Mouse (Mus musculus) layer of hippocampus, adult 8-10 months (tissue): Measurements from ENCODE around the gene Gm12569. TPM values are rescaled to one million over a fixed set of nuclear protein-coding genes. Genes with fewer than 3 reads are reported as not detected.

Source experiments
- DNase-seq, 2 experiments: peaks; one replicate each; pipeline ENCODE4 v3.0.0; 2022; ENCODE audit warnings: low spot score in 2 of 2
- total RNA-seq, 4 experiments: library from RNA; stranded (reverse); gene quantifications; 2 replicates each; pipeline ENCODE4 v1.2.4; 2022

The Gm12569 gene
- not detected for total RNA-seq

- no peak for DNase-seq
These were observed at the start of gene Gm12569 for GRCm38 (mm10) chr11:51220308-51220707. Gene Gm12569, plus strand, starts transcription at chr11:51220473.

- DNase-seq: no peak
These were observed 17.5 kb upstream of the Gm12569 start for GRCm38 (mm10) chr11:51202726-51203125.

- no peak for DNase-seq
These were observed 12.5 kb upstream of the Gm12569 start for GRCm38 (mm10) chr11:51207758-51208157.

- DNase-seq: no peak
These were observed 8.8 kb upstream of the Gm12569 start for GRCm38 (mm10) chr11:51211426-51211825.

GRCm38 (mm10) chr11:51214021-51214420, 6.3 kb upstream of the Gm12569 start:
- DNase-seq: no peak

GRCm38 (mm10) chr11:51219396-51219980, 785 bp upstream of the Gm12569 start:
- no peak for DNase-seq

- DNase-seq: peak; percentile 19 to 63
These were observed 6.8 kb downstream of the Gm12569 start for GRCm38 (mm10) chr11:51227104-51227503.

- no peak for DNase-seq
These were observed 14.4 kb downstream of the Gm12569 start for GRCm38 (mm10) chr11:51234626-51235025.

GRCm38 (mm10) chr11:51242897-51243296, 22.6 kb downstream of the Gm12569 start:
- DNase-seq: no peak

GRCm38 (mm10) chr11:51257006-51257405, 36.7 kb downstream of the Gm12569 start:
- DNase-seq: no peak

GRCm38 (mm10) chr11:51261680-51262219, 41.5 kb downstream of the Gm12569 start, which contains the start of gene Clk4:
Gene Clk4, plus strand, starts transcription at chr11:51261730.
- no peak for DNase-seq

- peak; percentile 98 for DNase-seq
These were observed 42.3 kb downstream of the Gm12569 start, which contains the start of gene BC049762 for GRCm38 (mm10) chr11:51262342-51263285. Gene BC049762, minus strand, starts transcription at chr11:51263046.

- DNase-seq: peak; percentile 29 to 47
These were observed 43.1 kb downstream of the Gm12569 start for GRCm38 (mm10) chr11:51263286-51263831.

GRCm38 (mm10) chr11:51264352-51264751, 44.1 kb downstream of the Gm12569 start:
- DNase-seq: no peak

GRCm38 (mm10) chr11:51265326-51265725, 45.1 kb downstream of the Gm12569 start:
- DNase-seq: no peak

- DNase-seq: no peak
These were observed 54.1 kb downstream of the Gm12569 start for GRCm38 (mm10) chr11:51274418-51274817.

Other genes with a start within 250 kb of the Gm12569 start
- not detected for gene Olfr1377, start 238.5 kb upstream of the Gm12569 start, total RNA-seq
- not detected for gene Olfr51, start 216.9 kb upstream of the Gm12569 start, total RNA-seq
- gene Olfr54, start 206.2 kb upstream of the Gm12569 start, total RNA-seq: not detected
- not detected for gene Olfr1375, start 172.4 kb upstream of the Gm12569 start, total RNA-seq
- 10 to 100 TPM in 2 of 4 experiments, 1 to 10 TPM in 2; 9.0 to 10.6 (median 10.0) TPM for gene Zfp354a, start 161.2 kb upstream of the Gm12569 start, total RNA-seq
- gene Clk4, start 41.3 kb downstream of the Gm12569 start, total RNA-seq: 100 to 1,000 TPM; 121 to 149 (median 129) TPM
- under 1 TPM in 1 of 4 experiments, not detected in 3; 0.87 TPM for gene BC049762, start 42.6 kb downstream of the Gm12569 start, total RNA-seq
- 10 to 100 TPM in 1 of 4 experiments, 1 to 10 TPM in 3; 8.4 to 11.8 (median 9.5) TPM for gene Col23a1, start 69.4 kb downstream of the Gm12569 start, total RNA-seq